Mouse (Mus musculus) G1E (cell line): ENCODE data around the gene Lrrc4c.

ENCODE experiments used
- CTCF ChIP-seq: IDR thresholded peaks from 2 replicates; pipeline ENCODE4 v1.5.1; 2012; ENCODE audit warnings: low read depth, low read length, inconsistent platforms, mixed read lengths
- GATA1 ChIP-seq: IDR thresholded peaks from 2 replicates; pipeline ENCODE4 v1.6.1; 2012; ENCODE audit warnings: borderline replicate concordance, low read length, inconsistent platforms, mixed read lengths
- POLR2AphosphoS5 ChIP-seq: IDR thresholded peaks from 2 replicates; pipeline ENCODE4 v1.6.1; 2012; ENCODE audit warnings: low read depth, low read length, inconsistent platforms; ENCODE audit not compliant: insufficient replicate concordance

- TF ChIP-seq CTCF (no peak), POLR2AphosphoS5 (no peak), GATA1 (no peak)
Measured at GRCm38 (mm10) chr2:96504140-96504539, 186.2 kb downstream of the Lrrc4c start.
